Mouse (Mus musculus): Measurements from ENCODE around the gene Gm525.
"Not testable (repeated sequence)": the region's sequence is repeated elsewhere in the genome, so short reads cannot be mapped to it uniquely, and the experiment has no call there.

Gene Gm525

DNA sequence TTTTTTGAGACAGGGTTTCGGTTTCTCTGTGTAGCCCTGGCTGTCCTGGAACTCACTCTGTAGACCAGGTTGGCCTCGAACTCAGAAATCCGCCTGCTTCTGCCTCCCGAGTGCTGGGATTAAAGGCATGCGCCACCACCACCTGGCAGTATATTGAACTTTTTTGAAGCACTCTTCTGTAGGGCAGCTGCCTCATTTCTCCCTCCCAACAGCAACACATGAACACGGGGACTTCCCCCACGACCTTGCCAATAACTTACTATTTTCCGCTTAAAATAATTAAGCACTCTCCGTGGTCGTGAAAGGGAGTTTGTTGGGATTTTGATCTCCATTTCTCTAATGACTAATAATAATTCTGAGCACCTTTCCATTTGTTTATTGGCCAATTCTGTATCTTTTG lies 23.7 kb downstream of the Gm525 start:
- not testable (repeated sequence) for DNase-seq (ENCODE audit: low read depth, low spot score)

DNA sequence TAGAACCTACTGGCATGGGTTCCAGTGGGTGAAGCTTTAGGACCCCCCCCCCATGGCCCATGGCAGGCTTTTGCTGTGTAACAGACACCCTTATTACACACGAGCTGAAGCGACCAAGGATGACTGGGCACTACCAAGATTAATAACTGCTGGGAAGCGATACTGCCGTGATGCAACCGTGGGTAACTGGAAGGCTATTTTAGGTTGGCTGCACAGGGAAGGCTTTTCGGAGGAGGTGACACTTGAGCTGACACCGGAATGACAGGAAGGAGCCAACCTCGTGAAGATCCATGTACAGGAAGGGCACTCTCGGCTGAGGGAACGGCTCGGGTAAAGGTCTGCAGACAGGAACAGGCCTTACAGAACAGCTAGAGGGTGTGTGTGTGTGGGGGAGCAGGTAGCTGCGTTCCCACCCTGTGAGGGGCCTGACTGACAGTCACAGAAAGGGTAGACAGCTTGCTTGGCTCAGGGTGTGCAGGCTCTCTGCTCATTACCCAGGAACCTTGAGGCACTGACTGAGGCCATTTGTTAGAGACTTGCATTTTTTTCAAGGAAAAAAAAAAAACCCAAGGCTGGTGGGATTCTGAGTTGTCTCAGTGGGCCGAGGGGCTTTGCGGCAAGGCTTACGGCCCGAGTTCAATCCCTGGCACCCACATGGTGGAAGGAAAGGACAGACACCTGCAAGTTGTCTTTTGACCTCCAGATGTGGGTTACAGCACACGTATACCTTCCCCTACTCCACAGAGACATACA lies 24.6 kb downstream of the Gm525 start:
- DNase-seq (ENCODE audit: low read depth, low spot score): no peak

DNA sequence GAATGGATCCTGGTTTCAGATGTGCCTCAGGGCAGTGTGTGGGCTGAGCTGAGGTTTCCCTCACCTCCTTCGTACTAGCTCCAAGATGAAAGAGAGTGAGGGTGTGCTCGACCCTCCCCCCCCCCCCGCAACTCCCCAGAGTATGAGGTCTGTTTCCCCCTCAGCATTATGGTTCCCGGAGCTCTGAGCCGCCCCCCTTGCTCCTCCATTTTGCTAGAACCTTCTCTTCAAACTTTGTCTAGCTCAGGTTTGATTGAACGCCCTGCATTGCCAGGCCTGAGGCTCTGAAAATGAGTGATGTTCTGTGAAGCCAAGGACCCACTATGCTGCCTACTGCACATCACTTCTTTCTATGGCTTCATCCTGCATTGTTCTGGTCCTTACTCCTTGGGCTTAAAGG lies 25.3 kb downstream of the Gm525 start:
- no peak for DNase-seq (ENCODE audit: low read depth, low spot score)

DNA sequence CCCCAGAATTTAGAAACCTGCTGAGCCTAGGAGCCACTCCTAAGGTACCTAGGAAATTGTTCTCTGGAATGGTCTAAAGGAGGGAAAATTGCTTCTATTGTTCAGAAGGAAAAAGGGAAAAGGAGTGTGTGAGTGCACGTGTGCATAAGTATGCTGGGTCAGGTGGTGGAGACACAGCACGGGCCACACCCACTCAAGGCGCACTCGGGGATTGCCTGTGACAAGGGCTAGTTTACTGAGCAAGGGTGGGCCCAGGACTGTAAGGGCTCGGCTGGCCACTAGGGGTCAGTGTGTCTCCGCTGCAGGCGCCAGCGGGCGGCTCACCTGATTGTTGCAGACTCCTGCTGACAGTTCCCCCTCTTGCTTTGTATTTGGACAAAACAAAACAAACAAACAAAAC lies 26.8 kb downstream of the Gm525 start:
- DNase-seq (ENCODE audit: low read depth, low spot score): peak; percentile 98

DNA sequence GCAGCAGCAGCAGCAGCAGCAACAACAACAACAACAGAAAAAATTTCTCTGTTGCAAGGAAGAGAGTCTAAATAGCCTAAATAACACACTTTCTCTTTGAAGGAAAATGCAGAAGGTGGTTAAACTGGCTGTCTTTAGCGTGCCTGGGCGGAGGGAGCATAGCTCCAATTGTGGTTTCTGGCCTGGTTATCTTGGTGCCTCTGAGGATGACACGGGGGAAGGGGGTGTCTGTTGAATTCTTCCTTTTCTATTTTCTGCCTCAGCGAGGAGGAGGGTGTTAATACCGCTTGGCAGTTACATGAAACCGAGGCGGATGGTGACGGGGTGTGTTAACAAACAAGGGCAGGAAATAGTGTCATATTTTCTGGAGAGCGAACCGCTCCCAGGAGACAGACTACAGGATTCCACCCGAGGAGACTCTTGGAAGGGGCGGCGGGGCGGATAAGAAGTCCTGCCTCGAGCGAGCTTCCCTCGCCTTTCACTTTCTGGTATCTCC lies 27.2 kb downstream of the Gm525 start:
- no peak for DNase-seq (ENCODE audit: low read depth, low spot score)

DNA sequence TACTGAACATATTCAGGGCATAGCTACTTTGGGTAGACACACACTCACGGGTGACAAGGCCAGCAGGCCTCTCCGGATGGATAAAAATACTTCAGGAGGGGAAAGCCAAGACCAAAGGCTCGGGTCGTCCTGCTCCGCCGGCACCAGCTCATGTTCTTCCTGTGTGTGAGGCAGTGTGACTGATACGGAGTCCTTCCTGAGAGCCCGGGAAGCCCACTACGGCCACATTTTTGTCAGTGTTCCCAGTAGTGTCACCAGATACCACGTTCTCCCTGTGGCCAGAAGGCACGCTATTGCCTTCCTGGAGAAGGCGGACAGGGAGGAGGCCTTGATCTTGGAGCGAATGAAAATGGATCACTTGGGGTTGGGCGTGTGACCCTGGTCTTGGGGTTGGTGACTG lies 29.5 kb downstream of the Gm525 start:
- no peak for DNase-seq (ENCODE audit: low read depth, low spot score)

DNA sequence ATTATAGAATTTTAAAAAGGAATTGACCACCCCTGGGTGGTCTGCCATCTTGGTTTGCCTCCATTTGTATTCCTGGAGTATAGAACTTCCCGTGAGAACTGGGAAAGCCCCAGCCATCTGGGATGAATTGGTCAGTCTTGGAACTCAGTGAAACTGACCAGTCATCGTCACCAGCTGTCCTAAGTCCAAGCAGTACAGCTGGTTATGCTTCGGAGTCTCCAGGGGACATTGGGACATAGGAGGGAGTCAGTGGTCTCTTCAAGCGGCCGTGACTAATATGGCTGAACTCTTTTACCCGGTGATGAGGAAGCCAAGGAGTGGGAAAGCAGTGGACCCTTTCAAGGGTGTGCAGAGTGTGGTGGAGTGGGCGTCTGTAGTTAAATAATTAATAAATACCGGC lies 31.6 kb downstream of the Gm525 start:
- DNase-seq (ENCODE audit: low read depth, low spot score): no peak

DNA sequence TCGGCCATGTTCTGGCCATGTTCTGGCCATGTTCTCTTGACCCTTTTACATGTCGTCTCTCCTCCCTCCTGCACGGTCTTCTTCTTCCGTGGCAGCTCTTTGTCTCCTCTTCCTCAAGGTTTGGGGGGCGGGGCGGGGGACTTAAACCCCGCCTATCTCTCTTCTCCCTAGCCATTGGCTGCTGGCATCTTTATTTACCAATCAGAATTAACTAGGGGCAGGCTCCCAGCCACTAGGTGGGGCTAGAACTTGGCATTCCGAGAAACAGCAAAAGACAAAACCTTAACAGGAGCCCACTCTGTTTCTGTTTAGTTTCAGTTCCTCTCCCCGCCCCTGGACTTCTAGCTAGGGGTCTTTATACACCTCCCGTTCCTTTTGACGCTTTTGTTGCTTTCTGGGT lies 32.2 kb downstream of the Gm525 start:
- DNase-seq (ENCODE audit: low read depth, low spot score): peak; percentile 97

DNA sequence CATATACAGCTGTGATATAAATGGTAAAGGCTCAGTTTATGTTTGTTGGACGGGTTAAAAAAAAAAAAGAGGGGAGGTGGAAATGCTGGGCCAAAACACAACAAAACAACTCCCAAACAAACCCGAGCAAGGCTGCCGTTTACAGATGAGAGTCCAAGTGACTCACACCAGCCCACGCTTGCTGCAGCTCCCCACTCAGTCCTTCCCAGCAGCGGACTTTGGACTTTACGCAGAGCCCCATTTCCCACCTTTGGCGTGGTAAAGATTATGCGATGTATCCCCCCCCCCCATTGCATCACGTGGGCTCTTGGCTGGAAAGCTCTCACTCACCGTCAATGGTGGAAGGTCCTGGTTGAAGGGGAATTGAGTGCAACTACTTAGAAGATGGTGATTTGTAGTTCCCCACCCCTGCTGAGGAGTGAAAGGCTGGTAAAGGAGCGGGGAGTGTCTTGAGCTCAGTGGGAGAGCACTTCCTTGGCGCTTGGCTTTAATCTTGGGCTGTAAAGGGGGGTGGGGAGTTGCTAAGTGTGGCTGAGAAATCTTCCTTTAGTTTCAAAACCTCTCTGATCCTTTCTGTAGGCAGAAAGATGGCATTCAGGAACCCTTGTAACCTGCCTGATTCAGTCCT lies 33.7 kb downstream of the Gm525 start:
- peak; percentile 75 for DNase-seq (ENCODE audit: low read depth, low spot score)

DNA sequence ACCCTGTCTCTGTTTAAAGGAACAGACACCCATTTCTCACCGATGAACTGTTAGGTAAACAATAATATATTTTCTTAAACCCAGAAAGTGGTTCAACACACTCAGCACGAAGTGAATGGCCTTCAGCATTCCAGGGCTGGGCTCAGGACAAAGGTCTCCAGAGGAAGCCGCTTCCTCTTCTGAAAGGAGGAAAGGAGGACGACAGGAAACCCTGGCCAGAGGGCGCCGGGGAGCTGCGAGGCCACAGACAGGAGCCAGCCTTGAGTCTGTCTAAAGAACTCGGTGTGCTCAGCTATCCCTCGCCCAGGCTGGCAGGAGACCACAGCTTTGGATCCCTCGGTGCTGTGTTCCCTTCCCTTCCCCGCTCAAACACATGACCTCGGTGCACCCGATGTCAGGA lies 50.8 kb downstream of the Gm525 start:
- DNase-seq (ENCODE audit: low read depth, low spot score): peak; percentile 43

DNA sequence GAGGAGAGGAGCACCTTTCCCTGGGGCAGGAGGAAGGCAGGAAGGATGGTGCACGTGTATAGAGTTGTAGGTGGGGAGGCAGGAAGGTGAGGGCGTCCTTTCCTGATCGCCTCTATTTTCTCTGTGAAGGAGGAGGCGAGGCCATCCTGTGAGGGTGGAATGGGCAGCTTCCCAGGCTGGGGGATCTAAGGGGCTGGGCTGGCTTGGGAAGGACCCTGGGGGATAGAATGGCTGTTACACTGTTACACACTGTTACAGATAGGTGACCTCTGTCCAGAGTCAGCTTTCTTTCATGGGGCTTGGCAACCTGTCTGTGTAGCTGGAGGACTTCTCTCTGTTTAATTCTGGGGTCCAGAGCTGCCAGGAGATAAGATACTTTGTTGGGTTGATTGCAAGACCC lies 57.2 kb downstream of the Gm525 start:
- no peak for DNase-seq (ENCODE audit: low read depth, low spot score)

DNA sequence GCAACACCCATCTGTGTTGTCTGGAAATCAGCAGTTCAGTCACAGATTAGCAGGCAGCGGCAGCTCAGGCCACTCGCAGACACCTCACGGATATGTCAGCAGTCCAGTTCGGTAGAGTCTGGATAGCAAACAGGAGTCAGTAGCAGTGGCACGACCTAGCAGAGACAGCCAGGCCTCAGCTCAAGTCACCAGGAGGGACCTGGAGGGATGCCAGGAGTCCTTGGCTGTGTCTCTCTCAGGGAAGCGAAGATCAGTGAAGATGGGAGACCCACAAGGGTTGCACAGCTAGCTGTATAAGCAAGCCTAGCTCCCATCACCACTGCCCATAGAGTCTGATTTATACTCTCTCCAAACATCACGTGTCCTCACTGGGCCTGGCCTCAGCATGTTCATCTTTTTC lies 58.8 kb downstream of the Gm525 start:
- no peak for DNase-seq (ENCODE audit: low read depth, low spot score)

DNA sequence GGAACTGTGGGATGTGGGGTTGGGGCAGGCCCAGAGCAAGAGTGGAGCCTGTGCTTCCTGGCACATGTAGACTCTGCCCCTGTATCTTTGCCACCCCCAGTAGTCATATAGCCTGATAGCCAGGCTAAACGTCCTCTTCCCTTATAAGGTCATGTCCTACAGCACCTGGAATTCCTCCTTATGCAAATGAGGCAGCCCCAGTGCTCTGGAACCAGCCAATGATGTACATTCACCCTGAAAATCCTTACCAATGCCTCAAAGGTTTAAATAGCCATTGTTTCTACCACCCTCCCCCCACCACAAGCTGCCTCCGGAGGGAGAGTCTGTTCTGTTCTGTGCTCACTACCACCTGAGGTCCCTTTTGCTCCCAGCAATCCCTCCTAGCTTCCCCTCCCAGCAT lies 60.6 kb downstream of the Gm525 start:
- no peak for DNase-seq (ENCODE audit: low read depth, low spot score)

DNA sequence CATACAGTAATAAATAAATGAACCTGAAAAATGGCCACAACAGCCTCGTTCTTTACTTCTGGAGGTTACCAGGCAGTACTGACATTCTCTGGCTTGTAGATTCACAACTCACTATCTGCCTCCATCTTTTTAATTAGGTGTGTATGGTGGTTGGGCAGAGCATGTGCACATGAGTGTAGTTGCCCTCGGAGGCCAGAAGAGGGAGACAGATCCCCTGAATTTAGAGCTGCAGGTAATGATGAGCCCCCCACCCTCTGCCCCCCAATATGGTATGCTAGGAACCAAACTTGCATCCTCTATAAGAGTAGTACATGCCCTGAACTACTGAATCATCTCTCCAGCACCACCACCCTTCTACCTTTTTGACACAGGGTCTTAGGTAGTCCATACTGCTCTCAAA lies 64.3 kb downstream of the Gm525 start:
- DNase-seq (ENCODE audit: low read depth, low spot score): no peak

Data from ZHBTc4 (cell line).